Mouse (Mus musculus) CH12.LX (cell line): ENCODE measurements around the gene Tulp2.

Experiments
- CHD2 ChIP-seq: IDR thresholded peaks from 2 replicates; pipeline ENCODE4 v1.6.1; 2011; ENCODE audit warnings: low read length, improper control_type of control experiment
- CTCF ChIP-seq, 2 experiments: IDR thresholded peaks in 1 of 2; conservative IDR thresholded peaks in 1 of 2; 2 replicates each; pipeline ENCODE4 v1.5.1; 2011 to 2012; ENCODE audit warnings: low read depth in 2 of 2, low read length in 2 of 2, improper control_type of control experiment in 1 of 2, inconsistent platforms in 1 of 2, mild to moderate bottlenecking in 1 of 2, moderate library complexity in 1 of 2
- EP300 ChIP-seq: IDR thresholded peaks from 2 replicates; pipeline ENCODE4 v1.6.1; 2011; ENCODE audit warnings: low read length, improper control_type of control experiment
- GABPA ChIP-seq: IDR thresholded peaks from 2 replicates; pipeline ENCODE4 v1.6.1; 2012; ENCODE audit warnings: low read depth, low read length, improper control_type of control experiment, inconsistent platforms; ENCODE audit not compliant: insufficient replicate concordance
- JUND ChIP-seq: conservative IDR thresholded peaks from 2 replicates; pipeline ENCODE4 v1.6.1; 2011; ENCODE audit warnings: low read depth, low read length, improper control_type of control experiment
- NELFE ChIP-seq: IDR thresholded peaks from 2 replicates; pipeline ENCODE4 v1.6.1; 2011; ENCODE audit warnings: low read depth, low read length, improper control_type of control experiment
- POLR2A ChIP-seq: IDR thresholded peaks from 2 replicates; pipeline ENCODE4 v1.6.1; 2011; ENCODE audit warnings: low read depth, mild to moderate bottlenecking, improper control_type of control experiment, low read length
- POLR2AphosphoS2 ChIP-seq: IDR thresholded peaks from 2 replicates; pipeline ENCODE4 v1.6.1; 2011; ENCODE audit warnings: low read depth, low read length, improper control_type of control experiment
- TCF12 ChIP-seq: IDR thresholded peaks from 2 replicates; pipeline ENCODE4 v1.6.1; 2014; ENCODE audit warnings: low read depth, mild to moderate bottlenecking, inconsistent platforms, low read length, improper control_type of control experiment
- ZC3H11A ChIP-seq: IDR thresholded peaks from 2 replicates; pipeline ENCODE4 v1.6.1; 2012; ENCODE audit warnings: low read depth, mild to moderate bottlenecking, inconsistent platforms, low read length, improper control_type of control experiment
- ZMIZ1 ChIP-seq: IDR thresholded peaks from 2 replicates; pipeline ENCODE4 v1.6.1; 2012; ENCODE audit warnings: low read depth, mild to moderate bottlenecking, inconsistent platforms, low read length, improper control_type of control experiment

GRCm38 (mm10) chr7:45558907-45559306, 77.2 kb downstream of the Tulp2 start:
- TF ChIP-seq CTCF (conservative IDR thresholded peaks at IDR 0.05 in 1 of 2, IDR thresholded peaks at IDR 0.05 in 1 of 2; ENCODE audit: low read depth in 2 of 2, low read length in 2 of 2): no peak
- TF ChIP-seq ZC3H11A: no peak
- TF ChIP-seq POLR2A: no peak
- TF ChIP-seq JUND: no peak
- TF ChIP-seq EP300: no peak
- no peak for TF ChIP-seq NELFE
- no peak for TF ChIP-seq POLR2AphosphoS2
- no peak for TF ChIP-seq GABPA
- no peak for TF ChIP-seq ZMIZ1
- TF ChIP-seq CHD2: no peak
- TF ChIP-seq TCF12: no peak
